Mouse (Mus musculus) liver, postnatal 0 days (tissue): Measurements from ENCODE around the gene Klhl3. TPM values are rescaled to one million over a fixed set of nuclear protein-coding genes. Genes with fewer than 3 reads are reported as not detected.

Source experiments
- ATAC-seq: fragments of 200-750 bp; cut with Nextera tagmentation; 2 replicates; pipeline ENCODE4 v1.8.0; 2017; ENCODE audit warnings: mild to moderate bottlenecking, moderate library complexity
- DNase-seq: peaks from one replicate; pipeline ENCODE4 v3.0.0-alpha.2; 2016
- H3K27ac ChIP-seq: fragments of 300-500 bp; sonication (generic); 2 replicates; pipeline ENCODE4 v1.5.1; 2014; ENCODE audit warnings: antibody characterized with exemption, moderate library complexity, mild to moderate bottlenecking, low read depth
- H3K27me3 ChIP-seq: fragments of 300-500 bp; sonication (generic); 2 replicates; pipeline ENCODE4 v1.6.1; 2014; ENCODE audit warnings: low read length, control low read depth, mixed read lengths; ENCODE audit not compliant: insufficient read depth
- H3K36me3 ChIP-seq: fragments of 300-500 bp; sonication (generic); replicated peaks from 2 replicates; pipeline ENCODE4 v1.6.1; 2014; ENCODE audit warnings: mild to moderate bottlenecking, control low read depth, low read length, moderate library complexity, mixed read lengths; ENCODE audit not compliant: insufficient read depth
- H3K4me1 ChIP-seq: fragments of 300-500 bp; sonication (generic); 2 replicates; pipeline ENCODE4 v1.6.1; 2014; ENCODE audit warnings: antibody characterized with exemption, mild to moderate bottlenecking, control low read depth; ENCODE audit not compliant: insufficient read depth
- H3K4me2 ChIP-seq: fragments of 300-500 bp; sonication (generic); 2 replicates; pipeline ENCODE4 v1.6.1; 2014; ENCODE audit warnings: low read depth, mild to moderate bottlenecking, low read length, moderate library complexity, mixed read lengths
- H3K4me3 ChIP-seq: fragments of 300-500 bp; sonication (generic); 2 replicates; pipeline ENCODE4 v1.5.1; 2014; ENCODE audit warnings: low read depth, low read length
- H3K9ac ChIP-seq: fragments of 300-500 bp; sonication (generic); replicated peaks from 2 replicates; pipeline ENCODE4 v1.6.1; 2014; ENCODE audit warnings: mild to moderate bottlenecking, moderate library complexity
- H3K9me3 ChIP-seq: fragments of 300-500 bp; sonication (generic); 2 replicates; pipeline ENCODE4 v1.6.1; 2016; ENCODE audit warnings: mild to moderate bottlenecking, control low read depth, low read length, mixed read lengths
- CTCF ChIP-seq: sonication (generic); IDR thresholded peaks from 2 replicates; pipeline ENCODE4 v1.5.1; 2016; ENCODE audit warnings: antibody characterized with exemption, low read depth
- EP300 ChIP-seq: IDR thresholded peaks from 2 replicates; pipeline ENCODE4 v1.6.1; 2016; ENCODE audit warnings: antibody characterized with exemption, low read depth, mild to moderate bottlenecking
- WGBS: fragments of 180-500 bp; shearing (Covaris S2); extraction: QIAGEN DNeasy Blood & Tissue Kit; methylation state at CpG from one replicate; pipeline ENCODE4 v1.1.7; 2014; ENCODE audit not compliant: insufficient replicate concordance; 5-methylcytosine and 5-hydroxymethylcytosine counted together
- polyA plus RNA-seq: library from polyadenylated mRNA; unstranded; fragments of >200 nt; fragmentation: Nextera tagmentation; extraction: Ambion mirVana; gene quantifications from 2 replicates; pipeline ENCODE4 v1.2.1, GENCODE M21; 2015

The Klhl3 gene
- polyA plus RNA-seq, 1 experiment from 2014 or later = 2.9 TPM

DNA sequence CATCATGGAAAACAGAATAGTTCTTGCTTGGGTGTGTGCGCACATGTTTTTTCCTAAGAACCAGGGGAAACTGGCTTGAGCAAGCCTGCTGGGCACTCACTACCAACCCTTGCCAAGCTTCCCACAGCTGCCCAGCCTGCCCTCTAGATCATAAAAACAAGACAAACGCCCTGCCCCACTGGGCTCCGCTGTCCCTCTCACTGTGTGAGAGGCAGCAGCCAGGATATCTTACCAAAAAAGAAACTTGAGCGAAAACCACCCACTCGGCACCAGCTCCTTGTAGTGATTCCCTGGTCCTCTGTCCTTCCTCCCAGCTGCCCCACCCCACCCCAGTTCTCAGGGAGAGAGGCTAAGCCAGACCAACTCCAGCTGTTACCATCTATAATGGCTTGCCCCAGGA, 48.1 kb downstream of the Klhl3 start:
- Histone ChIP-seq H3K36me3 (peaks cover 6% of the 10 kb centered on the region; the same call in 1 of the 2 replicates), H3K4me2 (no peak overlapping the region), H3K4me1 (peaks cover 13% of the 10 kb centered on the region), H3K9ac (no peak overlapping the region), H3K27ac (0 out of 2 replicates have a peak overlapping the region, but pooled peaks have one; percentile 5), H3K9me3 (no peaks in the 10 kb centered on the region), H3K27me3 (no peaks in the 10 kb centered on the region), H3K4me3 (no peak overlapping the region)
- 75% methylated on average over 5 of the region's 5 CpGs for WGBS
- ATAC-seq (no peak), DNase-seq (no peak)
- TF ChIP-seq EP300 = no peak
- TF ChIP-seq CTCF = no peak

DNA sequence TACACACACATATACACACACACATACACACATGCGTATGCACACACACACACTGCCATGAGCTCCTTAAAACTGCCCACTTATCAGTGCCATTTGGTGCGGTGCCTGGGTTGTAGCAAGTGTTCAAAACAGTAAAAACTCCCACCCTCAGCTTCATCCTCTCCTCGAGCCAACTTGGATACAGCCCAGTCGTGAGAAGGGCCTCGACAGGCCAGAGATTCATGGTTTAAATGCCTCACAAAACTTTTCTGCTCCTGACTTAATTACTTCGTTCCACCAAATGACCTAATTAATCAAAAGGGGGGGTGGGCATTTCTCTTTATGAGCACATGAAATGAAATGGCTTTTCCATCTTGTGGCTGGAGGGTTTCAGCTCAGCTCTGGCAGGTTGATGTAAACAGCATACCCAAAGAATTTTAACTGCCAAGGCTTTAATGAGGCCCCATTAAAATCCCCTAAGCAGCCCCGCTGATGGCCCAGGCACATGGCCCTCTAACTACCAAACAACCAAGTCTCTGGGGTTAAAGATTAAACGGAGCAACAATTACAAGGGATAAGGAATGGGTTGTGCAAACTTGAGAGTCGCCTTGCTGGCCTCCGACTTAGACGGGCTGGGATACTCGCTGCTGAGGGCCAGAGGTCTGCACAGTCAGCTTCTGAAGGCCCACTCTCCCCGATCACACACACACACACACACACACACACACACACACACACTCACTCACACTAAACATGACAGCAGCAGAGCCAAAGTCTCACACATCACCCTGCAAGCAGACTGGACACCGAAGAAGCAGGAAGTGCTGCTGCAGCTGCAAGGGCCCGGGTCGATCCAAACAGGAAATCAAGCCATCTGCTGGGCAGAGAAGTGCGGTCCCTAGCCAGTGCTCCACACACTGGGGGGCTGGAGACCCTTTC, 55.2 kb downstream of the Klhl3 start:
- H3K4me2 ChIP-seq = no peak overlapping the region
- H3K27ac ChIP-seq = peak overlapping the region; percentile 30
- H3K4me3 ChIP-seq = no peak overlapping the region
- WGBS = 28% methylated on average over 17 of the region's 17 CpGs
- ATAC-seq = peak; percentile 76
- H3K36me3 ChIP-seq = peaks cover 6% of the 10 kb centered on the region; the same call in 1 of the 2 replicates
- no peak overlapping the region for H3K9ac ChIP-seq
- DNase-seq = peak; percentile 49
- H3K27me3 ChIP-seq = no peaks in the 10 kb centered on the region
- no peak for TF ChIP-seq CTCF
- TF ChIP-seq EP300 = no peak; the same call in 1 of the 2 replicates
- H3K4me1 ChIP-seq = peaks cover 15% of the 10 kb centered on the region; the same call in 1 of the 2 replicates
- H3K9me3 ChIP-seq = peaks cover 3% of the 10 kb centered on the region; the same call in 1 of the 2 replicates

DNA sequence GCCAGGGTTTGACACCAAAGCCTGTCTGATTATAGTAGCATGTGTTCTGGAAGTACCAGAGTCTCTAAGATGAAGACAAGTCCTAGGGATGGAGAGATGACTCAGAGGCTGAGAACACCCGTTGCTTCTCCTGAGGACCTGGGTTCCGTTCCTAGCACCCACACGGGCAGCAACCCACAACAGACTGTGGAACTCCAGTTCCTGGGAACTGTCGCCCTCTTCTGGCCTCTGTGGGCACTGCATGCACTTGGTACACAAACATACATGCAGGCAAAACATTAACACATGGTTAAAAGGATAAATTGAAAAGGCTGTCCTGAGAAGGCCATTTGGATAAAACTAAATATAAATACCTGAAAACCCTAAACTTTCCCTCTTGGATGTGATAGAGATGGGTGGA, 56.8 kb downstream of the Klhl3 start:
- DNase-seq = peak; percentile 28
- no peak for ATAC-seq
- Histone ChIP-seq H3K9ac (no peak overlapping the region), H3K36me3 (peaks cover 6% of the 10 kb centered on the region; the same call in 1 of the 2 replicates), H3K4me1 (peaks cover 15% of the 10 kb centered on the region; the same call in 1 of the 2 replicates), H3K9me3 (peaks cover 3% of the 10 kb centered on the region; the same call in 1 of the 2 replicates), H3K27me3 (no peaks in the 10 kb centered on the region), H3K27ac (no peak overlapping the region), H3K4me2 (no peak overlapping the region), H3K4me3 (no peak overlapping the region)
- TF ChIP-seq CTCF = peak; percentile 58
- TF ChIP-seq EP300 = no peak
- WGBS = 75% methylated on average over 4 of the region's 4 CpGs

DNA sequence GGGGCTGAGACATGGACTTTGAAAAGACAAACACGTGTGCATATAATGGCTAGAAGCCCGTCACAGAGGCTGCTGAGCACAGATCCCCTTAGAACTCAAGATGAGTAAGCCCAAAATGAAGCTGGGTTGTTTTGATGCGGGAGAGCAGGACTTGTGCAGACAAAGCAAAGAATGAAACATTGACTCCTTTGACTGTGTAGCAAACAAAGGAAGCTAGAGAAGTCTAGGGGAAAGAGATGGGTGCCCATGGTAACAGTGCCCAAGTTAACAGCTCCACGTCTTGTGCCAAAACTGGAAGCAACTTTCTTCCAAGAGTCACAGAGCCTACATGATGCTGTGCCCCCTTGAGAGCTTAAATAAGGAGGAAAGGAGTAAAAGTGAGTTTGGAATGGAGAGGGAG, 59.8 kb downstream of the Klhl3 start:
- no peak overlapping the region for H3K4me2 ChIP-seq
- no peak overlapping the region for H3K4me3 ChIP-seq
- H3K36me3 ChIP-seq = no peaks in the 10 kb centered on the region
- no peak for ATAC-seq
- no peak for TF ChIP-seq CTCF
- no peak for TF ChIP-seq EP300
- H3K27ac ChIP-seq = no peak overlapping the region
- WGBS = 72% methylated on average over 4 of the region's 4 CpGs
- H3K9ac ChIP-seq = no peak overlapping the region
- peaks cover 10% of the 10 kb centered on the region; the same call in 1 of the 2 replicates for H3K4me1 ChIP-seq
- DNase-seq = no peak
- H3K27me3 ChIP-seq = no peaks in the 10 kb centered on the region
- peaks cover 3% of the 10 kb centered on the region; the same call in 1 of the 2 replicates for H3K9me3 ChIP-seq

DNA sequence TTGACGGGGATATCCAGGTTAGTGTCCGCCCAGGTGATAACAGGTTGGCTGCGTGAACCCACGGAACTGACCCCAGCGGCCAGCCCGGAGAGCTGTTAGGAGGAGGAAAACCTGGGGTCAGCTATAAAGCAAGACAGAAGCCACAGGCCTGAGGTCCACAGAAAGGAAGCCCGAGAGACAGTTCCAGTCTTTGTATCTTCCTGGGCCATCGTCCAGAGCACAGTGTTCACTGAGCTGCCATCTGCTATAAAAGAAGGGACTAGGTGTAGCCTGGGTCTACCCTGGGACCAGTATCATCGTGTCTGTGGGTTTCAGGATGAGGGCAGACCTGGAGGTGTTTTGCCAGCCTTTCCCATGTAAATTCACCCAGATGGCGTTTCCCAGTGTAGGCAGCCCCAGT, 61.7 kb downstream of the Klhl3 start:
- no peaks in the 10 kb centered on the region for H3K36me3 ChIP-seq
- H3K9ac ChIP-seq = no peak overlapping the region
- WGBS = 81% methylated on average over 10 of the region's 10 CpGs
- H3K9me3 ChIP-seq = peaks cover 3% of the 10 kb centered on the region; the same call in 1 of the 2 replicates
- no peaks in the 10 kb centered on the region for H3K27me3 ChIP-seq
- TF ChIP-seq CTCF (no peak), EP300 (no peak)
- H3K27ac ChIP-seq = no peak overlapping the region
- H3K4me2 ChIP-seq = no peak overlapping the region
- ATAC-seq (no peak), DNase-seq (no peak)
- no peak overlapping the region for H3K4me3 ChIP-seq
- H3K4me1 ChIP-seq = no peaks in the 10 kb centered on the region

DNA sequence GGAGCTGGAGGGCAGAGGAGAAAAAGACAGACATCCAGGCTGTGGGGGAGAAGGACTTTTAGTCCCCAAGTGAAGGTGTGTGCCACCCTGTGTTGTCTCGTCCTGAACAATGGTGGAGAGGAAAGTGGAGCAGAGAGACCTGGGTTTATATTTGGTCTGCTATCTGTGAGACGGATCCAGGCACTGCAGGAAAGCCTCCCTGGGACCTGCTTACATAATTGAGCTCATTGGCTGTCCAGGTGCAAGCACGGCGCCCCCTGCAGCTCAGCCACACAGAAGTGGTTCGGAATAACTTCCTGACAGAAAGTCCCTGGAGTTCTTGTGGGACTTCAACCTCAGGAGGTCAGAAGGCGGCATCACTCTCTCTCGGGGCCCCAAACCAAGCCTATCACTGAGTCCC, 62.1 kb downstream of the Klhl3 start:
- Histone ChIP-seq H3K9me3 (no peaks in the 10 kb centered on the region), H3K27ac (no peak overlapping the region), H3K4me2 (no peak overlapping the region), H3K9ac (no peak overlapping the region), H3K4me1 (no peaks in the 10 kb centered on the region), H3K27me3 (no peaks in the 10 kb centered on the region), H3K36me3 (no peaks in the 10 kb centered on the region), H3K4me3 (no peak overlapping the region)
- 73% methylated on average over 7 of the region's 7 CpGs for WGBS
- ATAC-seq = no peak
- DNase-seq = no peak
- TF ChIP-seq EP300 (no peak), CTCF (peak; percentile 13; the same call in 1 of the 2 replicates)
